Mouse (Mus musculus) liver, adult 2 months (tissue): Measurements from ENCODE around the gene Arhgef25. TPM values are rescaled to one million over a fixed set of nuclear protein-coding genes. Genes with fewer than 3 reads are reported as not detected.
A peak's percentile ranks its signal among the peaks of the same experiment; 100 is the strongest.
"Not testable (repeated sequence)": the region's sequence is repeated elsewhere in the genome, so short reads cannot be mapped to it uniquely, and the experiment has no call there.

Source experiments
- DNase-seq: peaks from one replicate; pipeline ENCODE4 v3.0.0-alpha.2; 2011; ENCODE audit warnings: low read depth, low spot score; ENCODE audit errors: extremely low read depth
- H3K27ac ChIP-seq: fragments of 200-500 bp; replicated peaks from 2 replicates; pipeline ENCODE4 v1.5.1; 2012; ENCODE audit warnings: low read depth, mild to moderate bottlenecking, control low read depth, inconsistent platforms, low read length; ENCODE audit not compliant: insufficient read depth
- H3K27me3 ChIP-seq: fragments of 200-500 bp; 2 replicates; pipeline ENCODE4 v1.6.1; 2012; ENCODE audit warnings: mild to moderate bottlenecking, moderate library complexity, low read length, inconsistent platforms; ENCODE audit not compliant: control insufficient read depth, insufficient read depth
- H3K36me3 ChIP-seq: fragments of 200-500 bp; 2 replicates; pipeline ENCODE4 v1.6.1; 2012; ENCODE audit warnings: low read length, inconsistent platforms; ENCODE audit not compliant: control insufficient read depth, insufficient read depth
- H3K4me1 ChIP-seq: fragments of 200-500 bp; 2 replicates; pipeline ENCODE4 v1.6.1; 2011; ENCODE audit warnings: low read length; ENCODE audit not compliant: control insufficient read depth, insufficient read depth
- H3K4me3 ChIP-seq: fragments of 200-500 bp; 2 replicates; pipeline ENCODE4 v1.5.1; 2011; ENCODE audit warnings: low read depth, mild to moderate bottlenecking, control low read depth, low read length, moderate library complexity; ENCODE audit not compliant: insufficient read depth
- H3K79me2 ChIP-seq: fragments of 200-500 bp; 2 replicates; pipeline ENCODE4 v1.6.1; 2012; ENCODE audit warnings: inconsistent platforms, mild to moderate bottlenecking, low read length, moderate library complexity; ENCODE audit not compliant: control insufficient read depth, insufficient read depth
- H3K9ac ChIP-seq: fragments of 200-500 bp; 2 replicates; pipeline ENCODE4 v1.6.1; 2012; ENCODE audit warnings: low read depth, mild to moderate bottlenecking, control low read depth, inconsistent platforms, low read length
- CTCF ChIP-seq: fragments of 200-500 bp; IDR thresholded peaks from 2 replicates; pipeline ENCODE4 v1.5.1; 2011; ENCODE audit warnings: low read depth, low read length, control low read depth
- POLR2A ChIP-seq: fragments of 200-500 bp; IDR thresholded peaks from 2 replicates; pipeline ENCODE4 v1.6.1; 2011; ENCODE audit warnings: low read length, control low read depth; ENCODE audit not compliant: insufficient read depth; ENCODE audit errors: extremely low read depth
- WGBS: fragments of 180-500 bp; shearing (Covaris S2); methylation state at CpG from one replicate; pipeline ENCODE4 v1.1.7; 2018; 5-methylcytosine and 5-hydroxymethylcytosine counted together
- polyA plus RNA-seq: library from polyadenylated mRNA; depleted of rRNA; stranded (reverse); fragments of >200 nt; gene quantifications from 2 replicates; pipeline ENCODE4 v1.2.3, GENCODE M21; 2012
- total RNA-seq: library from RNA; depleted of rRNA; stranded (reverse); fragments of >200 nt; gene quantifications from 2 replicates; pipeline ENCODE4 v1.2.3, GENCODE M21; 2014

Gene Arhgef25
- total and polyA plus RNA-seq, 2 experiments = 0.83 to 1.4 TPM

- Histone ChIP-seq H3K4me1 (peaks cover 16% of the 10 kb centered on the region), H3K79me2 (no peaks in the 10 kb centered on the region), H3K27ac (peak overlapping the region; percentile 29; the same call in 1 of the 2 replicates), H3K9ac (no peak overlapping the region), H3K4me3 (no peak overlapping the region), H3K36me3 (no peaks in the 10 kb centered on the region), H3K27me3 (no peaks in the 10 kb centered on the region)
- 21% methylated on average over 2 of the region's 2 CpGs for WGBS
- no peak for TF ChIP-seq POLR2A
- DNase-seq = peak; percentile 89
Measured at GRCm38 (mm10) chr10:127154241-127154640, 35.6 kb downstream of the Arhgef25 start.

GRCm38 (mm10) chr10:127153323-127153722, 36.6 kb downstream of the Arhgef25 start:
- H3K79me2 ChIP-seq = no peaks in the 10 kb centered on the region
- H3K4me1 ChIP-seq = peaks cover 16% of the 10 kb centered on the region
- WGBS = 91% methylated on average over 7 of the region's 7 CpGs
- peak overlapping the region; percentile 29; the same call in 1 of the 2 replicates for H3K27ac ChIP-seq
- H3K27me3 ChIP-seq = no peaks in the 10 kb centered on the region
- TF ChIP-seq CTCF = no peak
- TF ChIP-seq POLR2A = no peak
- H3K36me3 ChIP-seq = no peaks in the 10 kb centered on the region
- no peak for DNase-seq
- no peak overlapping the region for H3K9ac ChIP-seq
- H3K4me3 ChIP-seq = no peak overlapping the region

GRCm38 (mm10) chr10:127152556-127152955, 37.3 kb downstream of the Arhgef25 start:
- H3K4me3 ChIP-seq, DNase-seq, H3K9ac ChIP-seq, H3K79me2 ChIP-seq, H3K27me3 ChIP-seq, H3K36me3 ChIP-seq: not testable (repeated sequence)
- H3K27ac ChIP-seq = 0 out of 2 replicates have a peak overlapping the region, but pooled peaks have one; percentile 9
- peaks cover 16% of the 10 kb centered on the region for H3K4me1 ChIP-seq
- whole genome bisulfite sequencing = 91% methylated on average over 10 of the region's 10 CpGs

GRCm38 (mm10) chr10:127151233-127151632, 38.6 kb downstream of the Arhgef25 start:
- Histone ChIP-seq H3K4me1 (peaks cover 19% of the 10 kb centered on the region), H3K27ac (peak overlapping the region; percentile 86)
- H3K9ac ChIP-seq, H3K36me3 ChIP-seq, H3K79me2 ChIP-seq, H3K27me3 ChIP-seq, H3K4me3 ChIP-seq: not testable (repeated sequence)
- 47% methylated on average over 3 of the region's 3 CpGs for WGBS
- DNase-seq = peak; percentile 72

- H3K27me3 ChIP-seq = no peaks in the 10 kb centered on the region
- H3K79me2 ChIP-seq = no peaks in the 10 kb centered on the region
- WGBS = 13% methylated on average over 4 of the region's 4 CpGs
- TF ChIP-seq CTCF = no peak
- H3K4me3 ChIP-seq = peak overlapping the region; percentile 27
- DNase-seq = peak; percentile 98
- H3K27ac ChIP-seq = peak overlapping the region; percentile 93
- H3K4me1 ChIP-seq = peaks cover 17% of the 10 kb centered on the region
- H3K36me3 ChIP-seq = no peaks in the 10 kb centered on the region
- H3K9ac ChIP-seq = peak overlapping the region; percentile 24; the same call in 1 of the 2 replicates
Measured at GRCm38 (mm10) chr10:127150471-127150872, 39.4 kb downstream of the Arhgef25 start.

GRCm38 (mm10) chr10:127147135-127147534, 42.7 kb downstream of the Arhgef25 start:
- WGBS = 23% methylated on average over 6 of the region's 6 CpGs
- DNase-seq = peak; percentile 68
- Histone ChIP-seq H3K79me2 (no peaks in the 10 kb centered on the region; the same call in 1 of the 2 replicates), H3K4me1 (peaks cover 13% of the 10 kb centered on the region), H3K4me3 (no peak overlapping the region), H3K27me3 (no peaks in the 10 kb centered on the region), H3K27ac (peak overlapping the region; percentile 33), H3K36me3 (no peaks in the 10 kb centered on the region), H3K9ac (no peak overlapping the region)
- TF ChIP-seq CTCF (no peak), POLR2A (no peak)
